Mouse (Mus musculus): Measurements from ENCODE around the gene Hmcn1. TPM values are rescaled to one million over a fixed set of nuclear protein-coding genes. Genes with fewer than 3 reads are reported as not detected.

Hmcn1 gene
- polyA plus RNA-seq, 1 experiment from 2014 or later = 0.28 TPM

GRCm38 (mm10) chr1:151031581-151031980 lies 38.3 kb upstream of the Hmcn1 start:
- ChIA-PET CTCF (interaction anchor here (1.0 to 1.5 kb wide), 2 partner anchors 9 to 48 kb away, joined by 3 read pairs; no protein-coding TSS in a partner anchor), POLR2A (no interaction called here)
- in situ Hi-C loops (cut with MboI; ENCODE audit: low pct_unique_long_range_greater_than_20kb) = loop anchor here (25.0 kb wide), 1 partner anchor 681 kb away; no protein-coding TSS in a partner anchor
- no peaks in the 10 kb centered on the region for H3K27me3 ChIP-seq
- DNase-seq (ENCODE audit: low read depth, low spot score) = no peak
- no peak for TF ChIP-seq CTCF (IDR thresholded peaks at IDR 0.05)
- ATAC-seq = no peak

GRCm38 (mm10) chr1:151031086-151031485 lies 37.9 kb upstream of the Hmcn1 start:
- DNase-seq (ENCODE audit: low read depth, low spot score) (no peak), ATAC-seq (no peak)
- CTCF ChIA-PET = interaction anchor here (1.0 kb wide), 1 partner anchor 8 kb away, joined by 3 read pairs; no protein-coding TSS in a partner anchor
- in situ Hi-C loops (cut with MboI; ENCODE audit: low pct_unique_long_range_greater_than_20kb) = loop anchor here (25.0 kb wide), 1 partner anchor 681 kb away; no protein-coding TSS in a partner anchor
- H3K27me3 ChIP-seq = no peaks in the 10 kb centered on the region
- no peak for TF ChIP-seq CTCF (IDR thresholded peaks at IDR 0.05)
- POLR2A ChIA-PET = no interaction called here

GRCm38 (mm10) chr1:151025049-151025773 lies 32.0 kb upstream of the Hmcn1 start:
- ATAC-seq (no peak), DNase-seq (ENCODE audit: low read depth, low spot score) (no peak)
- no peak for TF ChIP-seq CTCF (IDR thresholded peaks at IDR 0.05)
- ChIA-PET CTCF (interaction anchor here (1.8 kb wide), 1 partner anchor 10 kb away, joined by 4 read pairs; no protein-coding TSS in a partner anchor), POLR2A (no interaction called here)
- H3K27me3 ChIP-seq = no peaks in the 10 kb centered on the region
- in situ Hi-C loops (cut with MboI; ENCODE audit: low pct_unique_long_range_greater_than_20kb) = loop anchor here (25.0 kb wide), 1 partner anchor 687 kb away; no protein-coding TSS in a partner anchor

- no peak for DNase-seq (ENCODE audit: low read depth, low spot score)
- POLR2A ChIA-PET = no interaction called here
- TF ChIP-seq CTCF (IDR thresholded peaks at IDR 0.05) = no peak
- CTCF ChIA-PET = interaction anchor here (1.6 kb wide), 1 partner anchor 16 kb away, joined by 3 read pairs; no protein-coding TSS in a partner anchor
- H3K27me3 ChIP-seq = no peaks in the 10 kb centered on the region
- in situ Hi-C loops (cut with MboI; ENCODE audit: low pct_unique_long_range_greater_than_20kb) = no loop called here
- ATAC-seq = no peak
These were observed 26.1 kb upstream of the Hmcn1 start for GRCm38 (mm10) chr1:151019273-151019890.

- DNase-seq (ENCODE audit: low read depth, low spot score) (peak; percentile 33), ATAC-seq (no peak)
- in situ Hi-C loops (cut with MboI; ENCODE audit: low pct_unique_long_range_greater_than_20kb) = loop anchor here (5.0 kb wide), 1 partner anchor 229 kb away; no protein-coding TSS in a partner anchor
- peak; percentile 69 for TF ChIP-seq CTCF (IDR thresholded peaks at IDR 0.05)
- no peaks in the 10 kb centered on the region for H3K27me3 ChIP-seq
- CTCF ChIA-PET = interaction anchor here (0.6 to 2.3 kb wide), 12 partner anchors 9 to 477 kb away, joined by 3 to 9 read pairs (median 5); partner anchors contain the start of gene Hmcn1
- POLR2A ChIA-PET = interaction anchor here (0.6 to 1.4 kb wide), 2 partner anchors 10 to 234 kb away, joined by 3 read pairs; no protein-coding TSS in a partner anchor
These were observed 17.8 kb upstream of the Hmcn1 start for GRCm38 (mm10) chr1:151011056-151011455.

GRCm38 (mm10) chr1:151009115-151009797 lies 16.0 kb upstream of the Hmcn1 start:
- no peaks in the 10 kb centered on the region for H3K27me3 ChIP-seq
- in situ Hi-C loops (cut with MboI; ENCODE audit: low pct_unique_long_range_greater_than_20kb) = loop anchor here (5.0 to 10.0 kb wide), 2 partner anchors 84 to 472 kb away; no protein-coding TSS in a partner anchor
- TF ChIP-seq CTCF (IDR thresholded peaks at IDR 0.05) = peak; percentile 78
- no peak for DNase-seq (ENCODE audit: low read depth, low spot score)
- ChIA-PET POLR2A (no interaction called here), CTCF (interaction anchor here (0.7 to 3.1 kb wide), 17 partner anchors 9 to 473 kb away, joined by 3 to 18 read pairs (median 4); no protein-coding TSS in a partner anchor)
- peak; percentile 69 for ATAC-seq

- ChIA-PET POLR2A (no interaction called here), CTCF (interaction anchor here (1.1 to 3.1 kb wide), 7 partner anchors 13 to 469 kb away, joined by 3 to 18 read pairs (median 5); partner anchors contain the start of gene Hmcn1)
- no peaks in the 10 kb centered on the region for H3K27me3 ChIP-seq
- in situ Hi-C loops (cut with MboI; ENCODE audit: low pct_unique_long_range_greater_than_20kb) = loop anchor here (5.0 to 10.0 kb wide), 2 partner anchors 83 to 470 kb away; no protein-coding TSS in a partner anchor
- no peak for TF ChIP-seq CTCF (IDR thresholded peaks at IDR 0.05)
- DNase-seq (ENCODE audit: low read depth, low spot score) (no peak), ATAC-seq (no peak)
These were observed 14.5 kb upstream of the Hmcn1 start for GRCm38 (mm10) chr1:151007747-151008146.

GRCm38 (mm10) chr1:151004007-151004406 lies 10.8 kb upstream of the Hmcn1 start:
- ChIA-PET POLR2A (no interaction called here), CTCF (no interaction called here)
- in situ Hi-C loops (cut with MboI; ENCODE audit: low pct_unique_long_range_greater_than_20kb) = loop anchor here (10.0 kb wide), 1 partner anchor 79 kb away; no protein-coding TSS in a partner anchor
- no peak for TF ChIP-seq CTCF (IDR thresholded peaks at IDR 0.05)
- DNase-seq (ENCODE audit: low read depth, low spot score) = no peak
- ATAC-seq = no peak
- H3K27me3 ChIP-seq = no peaks in the 10 kb centered on the region

- in situ Hi-C loops (cut with MboI; ENCODE audit: low pct_unique_long_range_greater_than_20kb) = loop anchor here (10.0 kb wide), 1 partner anchor 77 kb away; no protein-coding TSS in a partner anchor
- CTCF ChIA-PET = interaction anchor here (1.1 kb wide), 1 partner anchor 222 kb away, joined by 3 read pairs; no protein-coding TSS in a partner anchor
- DNase-seq (ENCODE audit: low read depth, low spot score) = no peak
These were observed 8.7 kb upstream of the Hmcn1 start for GRCm38 (mm10) chr1:151001868-151002428.

More at GRCm38 (mm10) chr1:151001868-151002428, 8.7 kb upstream of the Hmcn1 start:
- no peaks in the 10 kb centered on the region for H3K27me3 ChIP-seq
- ATAC-seq = no peak
- TF ChIP-seq CTCF (IDR thresholded peaks at IDR 0.05) = no peak
- POLR2A ChIA-PET = no interaction called here

All from Patski (cell line).